Mouse (Mus musculus) left cerebral cortex, adult 18-20 months (tissue): ENCODE measurements around the gene Tyw3. TPM values are rescaled to one million over a fixed set of nuclear protein-coding genes. Genes with fewer than 3 reads are reported as not detected.

ENCODE experiments used
- DNase-seq, 2 experiments: peaks; one replicate each; pipeline ENCODE4 v3.0.0; 2021 to 2022; ENCODE audit warnings: low spot score in 2 of 2, mixed read lengths in 1 of 2
- total RNA-seq, 2 experiments: library from RNA; stranded (reverse); gene quantifications; 2 replicates each; pipeline ENCODE4 v1.2.3; 2021

Gene Tyw3
- total RNA-seq, 2 experiments from 2014 or later = 13.5 to 13.6 TPM

- DNase-seq = no peak
Observed at GRCm38 (mm10) chr3:154570029-154570575, 26.8 kb downstream of the Tyw3 start.

- DNase-seq = no peak
Observed at GRCm38 (mm10) chr3:154565437-154565836, 31.5 kb downstream of the Tyw3 start.

DNA sequence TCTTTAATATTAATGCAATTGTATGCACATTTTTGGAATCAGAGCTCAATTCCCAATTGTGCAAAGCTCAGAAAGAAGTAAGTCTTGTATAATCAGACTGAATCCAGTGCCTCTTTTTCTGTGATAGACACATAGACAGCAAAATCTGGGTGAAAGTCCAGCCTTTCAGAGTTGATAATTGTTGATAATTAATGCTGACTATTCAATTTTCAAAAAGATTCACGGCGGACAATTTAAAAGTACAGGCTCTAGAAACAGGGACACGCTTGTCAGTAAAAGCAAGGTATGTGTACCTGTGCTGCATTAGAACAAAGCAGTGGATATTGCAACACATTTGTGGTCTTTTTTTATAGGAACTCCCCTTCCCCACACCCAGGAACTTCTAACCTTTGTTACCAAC is 34.7 kb downstream of the Tyw3 start:
- no peak for DNase-seq

- no peak for DNase-seq
Observed at GRCm38 (mm10) chr3:154551035-154551411, 45.9 kb downstream of the Tyw3 start.

DNA sequence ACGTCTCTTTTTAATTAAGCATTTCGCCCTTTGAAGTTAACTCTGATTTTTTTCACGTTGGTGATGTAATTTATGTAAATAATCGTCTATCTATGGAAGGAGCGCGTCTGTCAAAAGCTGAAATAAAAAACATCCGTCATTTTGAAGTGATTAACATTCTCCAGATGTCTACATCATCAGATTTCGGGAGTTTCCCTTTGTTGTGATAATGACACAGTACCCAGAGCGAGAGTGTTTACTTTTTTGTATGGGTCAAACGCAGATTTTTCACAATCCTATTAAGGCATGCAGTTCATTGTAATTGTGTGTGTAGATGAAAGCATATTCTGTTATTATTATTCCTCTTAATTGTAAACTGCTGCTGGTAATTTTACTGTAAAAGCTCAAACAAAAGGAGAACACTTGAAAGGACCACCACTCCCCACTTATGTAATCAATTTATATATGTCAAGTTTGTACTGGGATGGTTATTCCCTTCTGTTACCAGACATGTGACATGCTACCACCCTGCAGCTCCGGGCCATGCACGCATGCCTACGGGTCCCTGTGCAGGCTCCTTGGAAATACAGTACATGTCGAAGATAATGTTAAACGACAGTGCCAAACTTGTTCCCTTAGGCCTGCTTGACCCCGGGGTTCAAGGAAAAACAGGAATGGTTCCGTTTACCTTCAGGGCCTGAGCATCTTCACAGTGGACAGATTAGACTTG is 46.4 kb downstream of the Tyw3 start:
- DNase-seq = no peak

- DNase-seq = no peak
Observed at GRCm38 (mm10) chr3:154548868-154549301, 48.0 kb downstream of the Tyw3 start.

- DNase-seq = peak in 1 of 2 experiments; percentile 2
Observed at GRCm38 (mm10) chr3:154547549-154548426, 49.1 kb downstream of the Tyw3 start.

- no peak for DNase-seq
Observed at GRCm38 (mm10) chr3:154546234-154546633, 50.7 kb downstream of the Tyw3 start.

DNA sequence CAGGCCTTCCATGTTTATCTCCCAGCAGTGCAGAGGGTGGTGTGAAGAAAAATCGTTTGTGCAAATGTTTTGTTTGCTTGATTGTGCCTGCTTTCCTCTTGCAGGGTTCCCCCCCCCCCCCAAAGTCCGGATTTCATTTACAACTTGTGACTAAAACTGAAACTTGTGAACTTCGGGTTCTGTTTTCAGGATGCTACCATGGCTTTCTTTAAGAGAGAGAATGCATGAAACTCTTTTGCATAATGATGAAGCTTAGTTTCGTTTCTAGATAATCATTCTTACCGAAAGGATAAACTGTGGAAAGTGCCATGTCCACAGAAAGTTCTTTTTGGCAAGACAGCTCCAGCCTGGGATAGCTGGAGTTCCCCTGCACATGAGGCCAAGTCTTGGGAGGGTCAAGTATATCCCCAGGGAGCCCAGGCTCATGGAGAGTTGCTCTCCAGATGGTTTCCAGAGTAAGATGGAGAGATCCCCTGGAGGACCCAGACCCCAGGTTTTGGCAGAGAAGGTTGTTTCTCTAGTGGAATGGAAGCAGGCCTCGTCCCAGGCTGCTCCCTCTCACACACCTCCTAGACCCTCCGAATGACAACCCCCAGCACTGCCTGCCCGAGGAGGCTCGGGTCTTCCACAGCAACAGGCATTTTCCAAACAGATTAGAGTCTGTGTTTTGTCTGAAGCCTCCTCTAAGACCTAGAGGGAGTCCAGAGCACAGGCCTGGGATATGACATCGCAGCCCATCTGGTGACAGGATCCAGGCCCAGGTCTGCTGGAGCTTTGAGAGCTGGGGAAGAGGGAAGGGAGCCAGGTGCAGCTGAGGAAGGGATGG is 56.6 kb downstream of the Tyw3 start:
- no peak for DNase-seq

GRCm38 (mm10) chr3:154536134-154536533 is 60.8 kb downstream of the Tyw3 start:
- no peak for DNase-seq

- no peak for DNase-seq
Observed at GRCm38 (mm10) chr3:154533246-154533645, 63.7 kb downstream of the Tyw3 start.

DNA sequence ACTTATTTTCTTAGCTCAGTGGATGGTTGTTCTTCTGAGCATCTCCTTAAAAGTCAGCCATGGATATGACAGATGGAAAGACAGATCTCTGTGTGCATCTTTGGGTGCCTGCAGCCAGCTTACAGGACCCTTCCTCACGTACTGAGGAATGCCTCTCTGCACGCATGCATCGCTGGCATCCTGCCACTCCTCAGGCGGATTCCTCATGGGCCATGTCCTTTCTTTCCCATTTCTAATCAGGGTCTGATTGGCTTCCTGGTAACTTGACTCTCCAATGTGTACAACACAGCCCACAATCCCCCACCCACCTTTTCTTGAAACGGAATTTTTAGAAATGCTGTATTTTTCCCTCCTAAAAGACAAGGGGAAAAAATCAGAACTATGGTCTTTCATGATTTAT is 67.9 kb downstream of the Tyw3 start:
- no peak for DNase-seq

GRCm38 (mm10) chr3:154526610-154527009 is 70.3 kb downstream of the Tyw3 start:
- DNase-seq = no peak

Other genes starting within 250 kb of the Tyw3 start
- gene Cryz, start 393 bp downstream of the Tyw3 start, total RNA-seq = 10 to 100 TPM; 20.3 to 21.3 TPM
- gene Erich3, start 66.8 kb upstream of the Tyw3 start, total RNA-seq = 10 to 100 TPM; 11.0 to 12.2 TPM